Mouse (Mus musculus) midbrain, embryonic 15.5 days (tissue): ENCODE measurements around the gene Srsf1. TPM values are rescaled to one million over a fixed set of nuclear protein-coding genes. Genes with fewer than 3 reads are reported as not detected.
A peak's percentile ranks its signal among the peaks of the same experiment; 100 is the strongest.

Experiments used
- ATAC-seq: fragments of 200-750 bp; cut with Nextera tagmentation; replicated peaks from 2 replicates; pipeline ENCODE4 v1.8.0; 2017; ENCODE audit warnings: moderate TSS enrichment
- H3K27ac ChIP-seq: fragments of 300-500 bp; sonication (generic); 2 replicates; pipeline ENCODE4 v1.5.1; 2015; ENCODE audit warnings: mild to moderate bottlenecking, inconsistent platforms
- H3K27me3 ChIP-seq: fragments of 300-500 bp; sonication (generic); replicated peaks from 2 replicates; pipeline ENCODE4 v1.6.1; 2015; ENCODE audit warnings: inconsistent platforms
- H3K36me3 ChIP-seq: fragments of 300-500 bp; sonication (generic); replicated peaks from 2 replicates; pipeline ENCODE4 v1.6.1; 2015; ENCODE audit warnings: inconsistent platforms
- H3K4me1 ChIP-seq: fragments of 300-500 bp; sonication (generic); 2 replicates; pipeline ENCODE4 v1.6.1; 2015; ENCODE audit warnings: inconsistent platforms
- H3K4me2 ChIP-seq: fragments of 300-500 bp; sonication (generic); 2 replicates; pipeline ENCODE4 v1.6.1; 2015; ENCODE audit warnings: inconsistent platforms, mild to moderate bottlenecking, moderate library complexity
- H3K4me3 ChIP-seq: fragments of 300-500 bp; sonication (generic); 2 replicates; pipeline ENCODE4 v1.5.1; 2015; ENCODE audit warnings: mild to moderate bottlenecking, inconsistent platforms
- H3K9ac ChIP-seq: fragments of 300-500 bp; sonication (generic); 2 replicates; pipeline ENCODE4 v1.6.1; 2015; ENCODE audit warnings: mild to moderate bottlenecking, inconsistent platforms
- H3K9me3 ChIP-seq: fragments of 300-500 bp; sonication (generic); 2 replicates; pipeline ENCODE4 v1.6.1; 2016; ENCODE audit warnings: inconsistent platforms
- WGBS: fragments of 180-500 bp; shearing (Covaris S2); methylation state at CpG from one replicate; pipeline ENCODE4 v1.1.7; 2015; ENCODE audit warnings: mixed read lengths; 5-methylcytosine and 5-hydroxymethylcytosine counted together
- polyA plus RNA-seq: library from polyadenylated mRNA; unstranded; fragments of >200 nt; fragmentation: Nextera tagmentation; extraction: Ambion mirVana; gene quantifications from 2 replicates; pipeline ENCODE4 v1.2.1, GENCODE M21; 2015

The Srsf1 gene
- polyA plus RNA-seq, 1 experiment from 2014 or later: 241 TPM

- Histone ChIP-seq H3K4me3 (peak overlapping the region; percentile 89), H3K36me3 (no peaks in the 10 kb centered on the region), H3K27me3 (no peaks in the 10 kb centered on the region), H3K4me1 (peaks cover 36% of the 10 kb centered on the region), H3K9ac (peak overlapping the region; percentile 96), H3K27ac (peak overlapping the region; percentile 100), H3K4me2 (peak overlapping the region; percentile 86), H3K9me3 (no peaks in the 10 kb centered on the region)
- 1% methylated on average over 8 of the region's 8 CpGs for WGBS
- no peak for ATAC-seq
These were observed 20.0 kb downstream of the Srsf1 start for GRCm38 (mm10) chr11:88067191-88067585.

- 0% methylated on average over 32 of the region's 81 CpGs for WGBS
- Histone ChIP-seq H3K27ac (peak within 1 kb of the TSS; percentile 100), H3K36me3 (no peaks in the 10 kb centered on the region), H3K4me3 (peak within 1 kb of the TSS; percentile 89), H3K4me2 (peak within 1 kb of the TSS; percentile 86), H3K9me3 (no peaks in the 10 kb centered on the region), H3K4me1 (peaks cover 42% of the 10 kb centered on the region), H3K9ac (peak within 1 kb of the TSS; percentile 96), H3K27me3 (no peaks in the 10 kb centered on the region)
- peak; percentile 91 for ATAC-seq
These were observed 20.6 kb downstream of the Srsf1 start, which contains the start of gene Vezf1 for GRCm38 (mm10) chr11:88067586-88068410. Gene Vezf1, plus strand, starts transcription at chr11:88068279.

DNA sequence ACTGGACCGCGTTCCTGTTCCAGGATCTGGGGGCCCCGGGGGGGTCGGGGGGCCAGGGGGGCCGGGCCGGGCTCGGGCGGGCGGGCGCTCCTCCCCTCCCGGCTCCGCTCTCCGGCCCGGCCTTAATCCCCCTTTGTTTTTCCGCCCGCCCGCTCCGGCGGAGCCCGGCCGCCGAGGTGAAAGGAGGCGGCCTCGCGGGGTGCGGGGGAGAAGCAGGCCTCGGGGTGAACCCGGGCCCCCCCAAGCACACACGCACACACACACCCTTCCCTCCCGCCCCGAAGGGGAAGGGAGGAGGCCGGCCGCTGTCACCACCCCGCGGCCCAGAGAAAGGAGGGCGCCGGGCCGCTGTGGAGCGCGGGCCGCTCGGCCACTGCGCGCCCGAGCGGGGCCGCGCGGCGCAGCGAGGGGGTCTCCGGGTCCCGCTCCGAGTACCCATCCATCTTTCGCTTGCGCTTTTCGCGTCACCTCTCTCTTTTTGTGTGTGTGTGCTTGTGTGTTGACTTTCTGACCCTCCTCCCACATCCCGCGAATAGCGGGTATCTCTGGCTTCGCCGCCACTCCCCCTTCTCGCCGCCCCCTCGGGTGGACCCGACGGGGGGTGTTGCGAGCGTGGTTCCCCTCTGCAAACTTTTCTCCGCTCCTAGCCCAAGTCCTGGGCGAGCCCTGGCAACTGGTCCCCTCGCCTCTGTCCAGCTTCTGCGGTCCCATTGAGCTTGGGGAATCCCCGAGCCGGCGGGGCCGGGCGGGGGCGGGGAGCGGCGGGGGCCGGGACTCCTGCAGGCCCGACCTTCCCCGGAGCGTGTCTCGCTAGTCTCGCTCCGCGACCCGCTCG lies 21.5 kb downstream of the Srsf1 start:
- Histone ChIP-seq H3K27me3 (no peaks in the 10 kb centered on the region), H3K4me2 (peak overlapping the region; percentile 86), H3K36me3 (no peaks in the 10 kb centered on the region), H3K4me1 (peaks cover 50% of the 10 kb centered on the region), H3K4me3 (peak overlapping the region; percentile 89), H3K9me3 (no peaks in the 10 kb centered on the region), H3K9ac (peak overlapping the region; percentile 96), H3K27ac (peak overlapping the region; percentile 100)
- ATAC-seq: peak; percentile 77
- under 1% methylated on average over 79 of the region's 92 CpGs for WGBS

DNA sequence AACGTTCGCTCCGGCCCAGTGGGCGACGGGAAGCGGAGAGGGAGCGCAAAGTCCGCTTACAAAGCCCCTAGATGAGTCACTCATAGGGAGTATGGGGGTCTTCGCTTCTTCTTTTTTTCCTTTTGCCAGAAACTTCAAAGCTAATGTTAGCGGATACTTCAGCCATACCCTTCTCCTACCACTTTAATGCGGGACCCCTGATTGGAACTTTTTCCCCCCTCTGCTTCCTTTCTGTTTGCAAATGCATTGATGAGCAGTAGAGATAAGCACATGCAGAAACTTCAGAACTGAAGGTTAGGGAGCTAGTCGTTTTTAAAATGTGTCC lies 22.0 kb downstream of the Srsf1 start:
- H3K9me3 ChIP-seq: no peaks in the 10 kb centered on the region
- WGBS: under 1% methylated on average over 12 of the region's 12 CpGs
- no peak for ATAC-seq
- no peaks in the 10 kb centered on the region for H3K27me3 ChIP-seq
- H3K4me3 ChIP-seq: peak overlapping the region; percentile 89
- H3K4me1 ChIP-seq: peaks cover 52% of the 10 kb centered on the region
- peak overlapping the region; percentile 100 for H3K27ac ChIP-seq
- no peaks in the 10 kb centered on the region for H3K36me3 ChIP-seq
- peak overlapping the region; percentile 86 for H3K4me2 ChIP-seq
- H3K9ac ChIP-seq: peak overlapping the region; percentile 96

- Histone ChIP-seq H3K9ac (0 out of 2 replicates have a peak overlapping the region, but pooled peaks have one; percentile 1), H3K9me3 (no peaks in the 10 kb centered on the region), H3K27ac (no peak overlapping the region), H3K36me3 (0 out of 2 replicates have a peak, but pooled peaks cover 3% of the 10 kb centered on the region), H3K4me1 (peaks cover 62% of the 10 kb centered on the region), H3K27me3 (no peaks in the 10 kb centered on the region), H3K4me2 (peak overlapping the region; percentile 86), H3K4me3 (peak overlapping the region; percentile 89)
- WGBS: 15% methylated on average over 4 of the region's 4 CpGs
- no peak for ATAC-seq
These were observed 23.2 kb downstream of the Srsf1 start for GRCm38 (mm10) chr11:88070392-88070791.

DNA sequence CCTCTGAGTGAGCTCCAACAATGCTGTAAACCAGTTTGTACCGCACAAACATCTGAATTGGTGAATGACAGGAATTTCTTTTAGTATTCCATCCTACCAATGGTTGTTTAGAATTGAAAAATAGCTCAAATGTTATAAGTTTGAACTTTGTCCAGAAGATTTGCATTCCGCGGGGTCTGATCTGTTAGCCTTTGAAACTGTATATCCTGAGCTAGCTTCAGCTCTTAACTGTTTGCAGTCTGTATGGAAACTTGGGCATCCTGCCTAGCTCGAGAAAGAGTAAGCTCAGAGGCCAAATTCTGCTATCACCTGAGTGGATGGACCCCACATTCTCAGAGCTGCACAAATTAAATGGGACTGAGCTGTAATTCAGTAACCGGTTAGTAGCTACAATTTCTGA lies 23.9 kb downstream of the Srsf1 start:
- H3K36me3 ChIP-seq: peaks cover 5% of the 10 kb centered on the region; the same call in 1 of the 2 replicates
- H3K27me3 ChIP-seq: no peaks in the 10 kb centered on the region
- H3K9me3 ChIP-seq: no peaks in the 10 kb centered on the region
- H3K4me1 ChIP-seq: peaks cover 66% of the 10 kb centered on the region
- H3K4me3 ChIP-seq: peak overlapping the region; percentile 89; the same call in 1 of the 2 replicates
- ATAC-seq: no peak
- H3K27ac ChIP-seq: no peak overlapping the region
- H3K4me2 ChIP-seq: peak overlapping the region; percentile 86
- WGBS: 27% methylated on average over 5 of the region's 5 CpGs
- 0 out of 2 replicates have a peak overlapping the region, but pooled peaks have one; percentile 1 for H3K9ac ChIP-seq

DNA sequence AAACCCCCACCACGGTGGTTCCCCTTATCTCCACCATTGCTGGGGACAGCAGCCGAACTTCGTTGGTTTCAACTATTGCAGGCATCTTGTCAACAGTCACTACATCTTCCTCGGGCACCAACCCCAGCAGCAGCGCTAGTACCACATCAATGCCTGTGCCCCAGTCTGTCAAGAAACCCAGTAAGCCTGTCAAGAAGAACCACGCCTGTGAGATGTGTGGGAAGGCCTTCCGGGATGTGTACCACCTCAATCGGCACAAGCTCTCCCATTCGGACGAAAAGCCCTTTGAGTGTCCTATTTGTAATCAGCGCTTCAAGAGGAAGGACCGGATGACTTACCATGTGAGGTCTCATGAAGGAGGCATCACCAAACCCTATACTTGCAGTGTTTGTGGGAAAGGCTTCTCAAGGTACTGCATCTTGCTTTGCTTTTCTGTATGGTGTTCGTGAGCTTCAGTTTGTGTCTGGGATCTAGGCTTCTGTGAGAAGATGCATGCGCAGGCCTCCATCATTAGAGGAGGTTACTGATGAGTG lies 26.2 kb downstream of the Srsf1 start:
- no peak for ATAC-seq
- H3K36me3 ChIP-seq: peaks cover 13% of the 10 kb centered on the region; the same call in 1 of the 2 replicates
- 87% methylated on average over 14 of the region's 14 CpGs for WGBS
- H3K9ac ChIP-seq: no peak overlapping the region
- peaks cover 60% of the 10 kb centered on the region for H3K4me1 ChIP-seq
- no peaks in the 10 kb centered on the region for H3K9me3 ChIP-seq
- no peak overlapping the region for H3K4me2 ChIP-seq
- no peak overlapping the region for H3K4me3 ChIP-seq
- H3K27me3 ChIP-seq: no peaks in the 10 kb centered on the region
- H3K27ac ChIP-seq: no peak overlapping the region

GRCm38 (mm10) chr11:88075701-88076100 lies 28.5 kb downstream of the Srsf1 start:
- Histone ChIP-seq H3K27ac (no peak overlapping the region), H3K4me3 (no peak overlapping the region), H3K9ac (no peak overlapping the region), H3K36me3 (peaks cover 35% of the 10 kb centered on the region; the same call in 1 of the 2 replicates), H3K27me3 (no peaks in the 10 kb centered on the region), H3K9me3 (no peaks in the 10 kb centered on the region), H3K4me1 (peaks cover 45% of the 10 kb centered on the region), H3K4me2 (no peak overlapping the region)
- WGBS: 26% methylated on average over 1 of the region's 1 CpGs
- ATAC-seq: no peak

GRCm38 (mm10) chr11:88076394-88076793 lies 29.2 kb downstream of the Srsf1 start:
- Histone ChIP-seq H3K36me3 (peaks cover 37% of the 10 kb centered on the region; the same call in 1 of the 2 replicates), H3K27me3 (no peaks in the 10 kb centered on the region), H3K27ac (no peak overlapping the region), H3K4me1 (peaks cover 38% of the 10 kb centered on the region), H3K4me3 (no peak overlapping the region), H3K9me3 (no peaks in the 10 kb centered on the region), H3K9ac (no peak overlapping the region), H3K4me2 (no peak overlapping the region)
- ATAC-seq: no peak
- WGBS: 83% methylated on average over 1 of the region's 1 CpGs

DNA sequence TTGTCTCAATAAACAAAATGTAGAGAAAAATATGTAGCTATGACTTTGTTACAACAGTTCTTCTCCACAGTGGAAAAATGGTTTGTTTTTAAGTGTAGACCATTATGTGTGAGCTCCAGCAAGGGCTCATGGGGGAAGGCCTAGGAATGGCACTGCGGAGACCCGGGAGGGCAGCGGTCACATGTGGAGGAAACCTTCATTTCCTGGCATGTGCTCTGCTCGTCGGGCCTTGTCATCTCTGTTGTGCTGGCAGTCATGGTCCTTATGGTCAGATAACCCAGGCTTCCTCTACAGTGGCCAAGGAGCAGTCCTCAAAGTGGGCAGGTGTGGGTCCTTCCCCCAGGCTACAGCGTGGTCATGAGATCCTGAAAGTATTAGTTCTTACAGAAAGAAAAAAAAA lies 36.5 kb downstream of the Srsf1 start:
- Histone ChIP-seq H3K4me1 (peaks cover 17% of the 10 kb centered on the region), H3K4me2 (no peak overlapping the region), H3K27ac (no peak overlapping the region), H3K9ac (no peak overlapping the region), H3K27me3 (no peaks in the 10 kb centered on the region), H3K9me3 (no peaks in the 10 kb centered on the region), H3K36me3 (peaks cover 39% of the 10 kb centered on the region; the same call in 1 of the 2 replicates), H3K4me3 (no peak overlapping the region)
- 76% methylated on average over 6 of the region's 6 CpGs for WGBS
- no peak for ATAC-seq

- 5% methylated on average over 25 of the region's 25 CpGs for WGBS
- ATAC-seq: peak; percentile 97
These were observed 39.8 kb downstream of the Srsf1 start for GRCm38 (mm10) chr11:88086737-88087627.

More at GRCm38 (mm10) chr11:88086737-88087627, 39.8 kb downstream of the Srsf1 start:
- H3K9me3 ChIP-seq: no peaks in the 10 kb centered on the region
- peak overlapping the region; percentile 30; the same call in 1 of the 2 replicates for H3K9ac ChIP-seq
- H3K4me3 ChIP-seq: peak overlapping the region; percentile 39
- peaks cover 13% of the 10 kb centered on the region; the same call in 1 of the 2 replicates for H3K36me3 ChIP-seq
- H3K27ac ChIP-seq: peak overlapping the region; percentile 86
- no peaks in the 10 kb centered on the region for H3K27me3 ChIP-seq
- peak overlapping the region; percentile 69 for H3K4me2 ChIP-seq
- peaks cover 17% of the 10 kb centered on the region for H3K4me1 ChIP-seq
